Mouse (Mus musculus): ENCODE data around the gene Gm10272. TPM values are rescaled to one million over a fixed set of nuclear protein-coding genes. Genes with fewer than 3 reads are reported as not detected.
"Not testable (repeated sequence)": the region's sequence is repeated elsewhere in the genome, so short reads cannot be mapped to it uniquely, and the experiment has no call there.

The Gm10272 gene
- polyA plus RNA-seq, 1 experiment from 2014 or later = not detected

DNA sequence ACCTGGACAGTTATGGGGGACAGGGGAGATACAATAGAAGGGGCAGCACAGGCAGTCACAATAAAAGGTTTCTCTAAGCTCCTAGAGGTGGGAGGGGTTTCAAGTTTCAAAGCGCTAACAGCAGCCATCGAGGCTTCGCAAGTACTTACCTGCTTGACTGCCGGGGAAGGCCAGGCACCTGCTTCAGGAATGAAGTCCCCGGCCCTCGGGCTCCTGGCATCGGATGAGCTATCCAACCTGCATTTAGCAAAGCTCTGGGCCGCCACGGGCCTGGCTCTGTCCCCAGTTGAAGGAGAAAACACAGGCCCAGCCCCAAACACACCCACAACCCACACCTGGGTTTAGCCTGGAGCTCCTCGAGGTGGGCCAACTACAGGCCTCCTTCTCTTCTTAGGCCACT, 19.4 kb upstream of the Gm10272 start:
- WGBS = 30% methylated on average over 10 of the region's 10 CpGs
- TF ChIP-seq EP300 (optimal IDR thresholded peaks at IDR 0.05) (no peak), CTCF (IDR thresholded peaks at IDR 0.05; ENCODE audit: low read depth) (no peak)
- ATAC-seq (ENCODE audit: low FRiP score, low TSS enrichment) (no peak), DNase-seq (ENCODE audit: low spot score) (no peak)
- Histone ChIP-seq H3K4me2 (replicated peaks; ENCODE audit: low read depth) (no peak overlapping the region), H3K4me3 (ENCODE audit: low read depth, low read length) (no peak overlapping the region), H3K9me3 (ENCODE audit: control insufficient read depth, low read length) (no peaks in the 10 kb centered on the region), H3K9ac (ENCODE audit: low read length) (no peak overlapping the region), H3K36me3 (ENCODE audit: control insufficient read depth, insufficient read depth, low read length) (no peaks in the 10 kb centered on the region), H3K4me1 (replicated peaks; ENCODE audit: control insufficient read depth, insufficient read depth) (no peaks in the 10 kb centered on the region), H3K27me3 (ENCODE audit: control insufficient read depth, insufficient read depth, low read length) (no peaks in the 10 kb centered on the region), H3K27ac (replicated peaks) (peak overlapping the region; percentile 45; the same call in 1 of the 2 replicates)

- not testable (repeated sequence) for H3K4me2 ChIP-seq (replicated peaks; ENCODE audit: low read depth); H3K27ac ChIP-seq (replicated peaks); H3K27me3 ChIP-seq (ENCODE audit: control insufficient read depth, insufficient read depth, low read length); H3K9me3 ChIP-seq (ENCODE audit: control insufficient read depth, low read length); DNase-seq (ENCODE audit: low spot score); H3K36me3 ChIP-seq (ENCODE audit: control insufficient read depth, insufficient read depth, low read length); H3K9ac ChIP-seq (ENCODE audit: low read length); ATAC-seq (ENCODE audit: low FRiP score, low TSS enrichment); H3K4me3 ChIP-seq (ENCODE audit: low read depth, low read length); H3K4me1 ChIP-seq (replicated peaks; ENCODE audit: control insufficient read depth, insufficient read depth)
- WGBS = 64% methylated on average over 3 of the region's 3 CpGs
Measured at GRCm38 (mm10) chr10:77690356-77690807, 16.0 kb upstream of the Gm10272 start, which contains the start of gene Gm19402. Gene Gm19402 (minus strand): TSS chr10:77690757.

GRCm38 (mm10) chr10:77697133-77697532, 9.3 kb upstream of the Gm10272 start, which contains the start of gene Gm9508:
Gene Gm9508 (minus strand): TSS chr10:77697233.
- no peak within 1 kb of the TSS for H3K27ac ChIP-seq (replicated peaks)
- no peak within 1 kb of the TSS for H3K4me3 ChIP-seq (ENCODE audit: low read depth, low read length)
- 43% methylated on average over 4 of the region's 4 CpGs for WGBS
- H3K36me3 ChIP-seq (ENCODE audit: control insufficient read depth, insufficient read depth, low read length) = no peaks in the 10 kb centered on the region
- no peak within 1 kb of the TSS for H3K9ac ChIP-seq (ENCODE audit: low read length)
- no peaks in the 10 kb centered on the region for H3K4me1 ChIP-seq (replicated peaks; ENCODE audit: control insufficient read depth, insufficient read depth)
- H3K4me2 ChIP-seq (replicated peaks; ENCODE audit: low read depth) = no peak within 1 kb of the TSS
- H3K27me3 ChIP-seq (ENCODE audit: control insufficient read depth, insufficient read depth, low read length) = no peaks in the 10 kb centered on the region
- DNase-seq (ENCODE audit: low spot score) = no peak
- no peak for ATAC-seq (ENCODE audit: low FRiP score, low TSS enrichment)
- TF ChIP-seq EP300 (optimal IDR thresholded peaks at IDR 0.05) (no peak), CTCF (IDR thresholded peaks at IDR 0.05; ENCODE audit: low read depth) (no peak)
- no peaks in the 10 kb centered on the region for H3K9me3 ChIP-seq (ENCODE audit: control insufficient read depth, low read length)

DNA sequence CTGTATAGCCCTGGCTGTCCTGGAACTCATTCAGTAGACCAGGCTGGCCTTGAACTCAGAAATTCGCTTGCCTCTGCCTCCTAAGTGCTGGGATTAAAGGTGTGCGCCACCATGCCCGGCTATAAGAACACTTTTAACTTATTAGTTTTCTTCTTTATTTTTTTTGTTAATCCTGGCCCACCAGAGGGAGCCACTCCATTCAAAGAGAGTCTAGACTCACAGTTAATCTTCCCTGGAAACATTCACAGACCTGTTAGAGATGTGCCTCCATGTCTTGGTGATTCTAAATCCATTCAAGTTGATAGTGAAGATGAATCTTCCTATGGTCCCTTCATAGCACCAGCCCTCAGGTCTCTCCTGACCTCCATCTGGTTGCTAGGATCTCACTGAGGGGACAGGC, 3.4 kb downstream of the Gm10272 start:
- TF ChIP-seq EP300 (optimal IDR thresholded peaks at IDR 0.05) (no peak), CTCF (IDR thresholded peaks at IDR 0.05; ENCODE audit: low read depth) (peak; percentile 37)
- Histone ChIP-seq H3K36me3 (ENCODE audit: control insufficient read depth, insufficient read depth, low read length) (no peaks in the 10 kb centered on the region), H3K4me1 (replicated peaks; ENCODE audit: control insufficient read depth, insufficient read depth) (no peaks in the 10 kb centered on the region), H3K27me3 (ENCODE audit: control insufficient read depth, insufficient read depth, low read length) (no peaks in the 10 kb centered on the region), H3K4me3 (ENCODE audit: low read depth, low read length) (no peak overlapping the region), H3K9me3 (ENCODE audit: control insufficient read depth, low read length) (no peaks in the 10 kb centered on the region), H3K27ac (replicated peaks) (no peak overlapping the region), H3K9ac (ENCODE audit: low read length) (no peak overlapping the region), H3K4me2 (replicated peaks; ENCODE audit: low read depth) (no peak overlapping the region)
- ATAC-seq (ENCODE audit: low FRiP score, low TSS enrichment) (no peak), DNase-seq (ENCODE audit: low spot score) (no peak)
- WGBS = 58% methylated on average over 3 of the region's 3 CpGs

- not testable (repeated sequence) for H3K27me3 ChIP-seq (ENCODE audit: control insufficient read depth, insufficient read depth, low read length); H3K9ac ChIP-seq (ENCODE audit: low read length); H3K4me1 ChIP-seq (replicated peaks; ENCODE audit: control insufficient read depth, insufficient read depth); DNase-seq (ENCODE audit: low spot score); H3K27ac ChIP-seq (replicated peaks); ATAC-seq (ENCODE audit: low FRiP score, low TSS enrichment); H3K36me3 ChIP-seq (ENCODE audit: control insufficient read depth, insufficient read depth, low read length); H3K4me3 ChIP-seq (ENCODE audit: low read depth, low read length); H3K9me3 ChIP-seq (ENCODE audit: control insufficient read depth, low read length); H3K4me2 ChIP-seq (replicated peaks; ENCODE audit: low read depth)
Measured at GRCm38 (mm10) chr10:77711157-77711556, 4.7 kb downstream of the Gm10272 start, which contains the start of gene Gm10024. Gene Gm10024 (plus strand): TSS chr10:77711457.

DNA sequence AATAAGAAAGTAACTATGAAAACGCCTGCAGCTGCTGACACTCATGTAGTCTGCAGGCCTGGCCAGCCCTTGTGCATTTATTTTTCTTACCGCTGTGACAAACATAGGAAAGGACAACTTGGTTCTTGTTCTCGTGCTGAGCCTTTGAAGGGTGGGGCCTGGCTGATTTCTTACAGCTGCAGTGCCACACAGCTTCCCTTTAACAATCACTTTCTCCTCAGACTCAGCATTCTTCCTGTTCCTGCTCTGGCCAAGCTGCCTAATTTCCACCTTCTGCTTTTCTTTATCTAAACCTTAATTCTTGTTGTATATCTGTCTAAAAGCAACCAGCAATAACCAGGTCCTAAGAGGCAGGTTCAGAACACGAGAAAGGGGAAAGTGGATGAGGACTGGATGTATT, 7.3 kb downstream of the Gm10272 start:
- Histone ChIP-seq H3K4me3 (ENCODE audit: low read depth, low read length) (no peak overlapping the region), H3K4me2 (replicated peaks; ENCODE audit: low read depth) (no peak overlapping the region), H3K27me3 (ENCODE audit: control insufficient read depth, insufficient read depth, low read length) (no peaks in the 10 kb centered on the region), H3K9ac (ENCODE audit: low read length) (no peak overlapping the region), H3K4me1 (replicated peaks; ENCODE audit: control insufficient read depth, insufficient read depth) (no peaks in the 10 kb centered on the region), H3K36me3 (ENCODE audit: control insufficient read depth, insufficient read depth, low read length) (no peaks in the 10 kb centered on the region), H3K9me3 (ENCODE audit: control insufficient read depth, low read length) (no peaks in the 10 kb centered on the region), H3K27ac (replicated peaks) (no peak overlapping the region)
- WGBS = 51% methylated on average over 4 of the region's 4 CpGs
- ATAC-seq (ENCODE audit: low FRiP score, low TSS enrichment) (no peak), DNase-seq (ENCODE audit: low spot score) (no peak)
- TF ChIP-seq CTCF (IDR thresholded peaks at IDR 0.05; ENCODE audit: low read depth) (no peak), EP300 (optimal IDR thresholded peaks at IDR 0.05) (no peak)

All from stomach, postnatal 0 days (tissue).